Mouse (Mus musculus): ENCODE data around the gene Gm10065. TPM values are rescaled to one million over a fixed set of nuclear protein-coding genes. Genes with fewer than 3 reads are reported as not detected.
A peak's percentile ranks its signal among the peaks of the same experiment; 100 is the strongest.
"Not testable (repeated sequence)": the region's sequence is repeated elsewhere in the genome, so short reads cannot be mapped to it uniquely, and the experiment has no call there.

Gene Gm10065
- total RNA-seq (2021), result not detected

DNA sequence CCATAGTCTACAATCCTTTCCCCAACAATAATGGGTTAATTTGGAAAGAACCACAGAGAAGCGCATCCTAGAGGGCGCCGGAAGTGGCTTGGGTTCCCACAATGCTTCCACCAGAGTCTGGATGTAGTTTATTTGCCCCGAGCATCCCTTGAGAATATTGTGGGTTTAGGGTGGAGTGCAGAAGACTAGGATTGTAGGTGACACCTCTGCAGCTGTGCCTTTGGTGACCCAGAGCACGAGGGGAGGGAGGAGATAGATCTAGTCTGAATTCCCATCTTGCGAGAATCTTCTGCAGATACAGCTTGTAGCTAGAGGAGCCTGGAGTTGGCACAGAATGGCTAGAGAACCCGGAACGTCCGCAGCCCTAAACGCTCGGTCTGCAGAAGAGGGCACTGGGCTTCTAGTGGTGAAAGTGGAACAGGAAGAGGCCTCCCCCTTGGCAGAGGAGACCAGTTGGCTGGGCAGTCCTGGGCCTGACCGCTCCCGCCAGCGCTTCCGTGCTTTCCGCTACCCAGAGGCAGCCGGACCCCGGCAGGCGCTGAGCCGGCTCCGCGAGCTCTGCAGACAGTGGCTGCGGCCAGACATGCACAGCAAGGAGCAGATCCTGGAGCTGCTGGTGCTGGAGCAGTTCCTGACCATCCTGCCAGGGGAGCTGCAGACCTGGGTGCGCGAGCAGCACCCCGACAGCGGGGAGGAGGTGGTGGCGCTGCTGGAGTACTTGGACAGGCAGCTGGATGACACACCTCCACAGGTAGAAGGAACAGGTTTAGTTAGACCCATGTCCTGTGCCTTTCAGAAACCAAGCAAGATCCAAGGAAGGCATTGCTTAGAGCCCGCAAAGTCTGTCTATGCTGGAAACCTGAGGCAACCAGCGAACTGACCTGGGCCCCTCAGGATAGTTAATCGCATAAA is at the start of gene Gm10065, which contains the start of gene Zkscan4:
TSS of gene Gm10065 (minus strand) at position 683 of the 912 bp plus-strand sequence.
TSS of gene Zkscan4 (plus strand) at position 149 of the 912 bp plus-strand sequence.
- DNase-seq, result peak; percentile 70 to 75

DNA sequence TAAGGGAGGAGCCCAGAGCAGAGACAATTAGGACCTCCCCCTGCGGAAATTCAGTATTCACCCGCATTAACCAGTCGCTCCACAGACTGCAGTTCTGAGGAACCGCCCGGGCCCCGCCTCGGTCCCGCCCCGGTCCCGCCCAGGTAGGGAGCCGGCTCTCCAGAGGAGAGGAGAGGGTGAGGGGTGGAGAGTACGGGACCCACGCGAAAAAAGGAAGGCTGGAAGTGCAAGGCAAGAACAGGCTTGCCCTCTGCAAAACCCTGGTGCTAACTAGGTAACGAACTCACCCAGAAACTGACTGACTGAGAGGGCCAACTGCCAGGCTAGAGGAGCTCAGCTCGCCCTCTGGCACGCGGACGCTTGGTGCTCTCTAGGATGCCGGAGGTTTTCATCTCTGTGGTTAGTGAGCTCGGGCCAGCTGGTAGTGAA is 27.0 kb upstream of the Gm10065 start:
- DNase-seq, result peak; percentile 71 to 80

- DNase-seq, result no peak
These were observed 23.1 kb upstream of the Gm10065 start for GRCm38 (mm10) chr13:21502296-21502695.

DNA sequence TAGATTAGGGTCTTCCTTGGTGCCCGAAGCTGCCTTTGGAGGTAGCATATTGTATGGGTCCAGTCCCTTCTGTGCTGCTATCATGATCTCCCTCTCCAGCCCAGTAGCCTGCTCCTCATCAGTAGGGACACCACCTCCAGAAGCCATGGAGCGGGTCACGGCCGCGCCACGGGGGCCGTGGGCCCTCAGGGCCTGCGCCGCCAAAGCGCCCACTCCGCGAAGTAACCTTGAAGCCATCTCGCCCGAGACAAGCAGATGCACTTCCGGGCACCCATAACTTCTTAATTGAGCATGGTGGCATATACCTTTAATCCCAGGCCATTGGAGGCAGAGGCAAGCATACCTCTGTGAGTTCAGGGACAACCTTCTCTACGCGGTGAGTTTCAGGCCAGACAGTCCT is 21.9 kb upstream of the Gm10065 start, which contains the start of gene Gm11273:
TSS of gene Gm11273 (minus strand) at position 237 of the 400 bp plus-strand sequence.
- DNase-seq, result not testable (repeated sequence)

- no peak for DNase-seq
These were observed 15.8 kb upstream of the Gm10065 start, which contains the start of gene AK157302 for GRCm38 (mm10) chr13:21495080-21495479. TSS of gene AK157302 (plus strand) at chr13:21495223.

DNA sequence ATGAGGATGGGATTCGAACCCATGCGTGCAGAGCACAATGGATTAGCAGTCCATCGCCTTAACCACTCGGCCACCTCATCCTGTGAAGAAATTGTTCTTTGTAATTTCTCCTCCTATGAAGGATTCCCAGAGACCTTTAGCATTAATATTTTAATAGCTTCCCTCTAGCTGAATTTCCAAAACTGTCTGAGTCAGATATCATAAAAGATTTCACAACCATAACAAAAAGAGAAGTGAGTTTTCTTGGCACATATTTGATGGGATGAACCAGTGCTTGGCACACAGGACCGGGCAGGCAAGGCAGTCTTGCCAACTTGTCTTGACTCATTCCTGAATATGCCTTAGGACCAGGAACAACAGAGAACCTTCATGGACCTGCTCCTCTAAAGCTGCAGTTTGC is 13.6 kb upstream of the Gm10065 start:
- no peak for DNase-seq

- no peak for DNase-seq
These were observed 7.6 kb upstream of the Gm10065 start for GRCm38 (mm10) chr13:21486881-21487280.

DNA sequence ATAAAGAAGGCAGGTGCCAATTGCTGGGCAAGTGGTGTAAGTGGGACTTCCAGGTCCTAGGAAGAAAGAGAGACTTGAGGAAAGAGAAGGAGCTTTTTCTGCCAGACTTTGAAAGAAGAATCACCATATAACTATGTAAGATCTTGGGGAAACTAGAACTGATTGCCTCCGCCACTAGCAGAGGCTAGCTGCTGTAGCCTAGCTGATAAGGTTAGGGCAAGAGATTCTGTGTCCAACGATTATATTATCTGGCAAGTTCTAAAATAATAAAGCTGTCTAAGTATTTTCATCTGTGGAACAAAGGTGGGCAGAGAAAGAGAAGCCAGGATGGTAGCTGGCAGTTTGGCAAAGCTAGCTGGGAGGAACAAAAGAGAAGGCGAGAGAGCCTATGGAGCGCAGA is 6.8 kb downstream of the Gm10065 start:
- no peak for DNase-seq

GRCm38 (mm10) chr13:21469097-21469496 is 10.1 kb downstream of the Gm10065 start:
- no peak for DNase-seq

DNA sequence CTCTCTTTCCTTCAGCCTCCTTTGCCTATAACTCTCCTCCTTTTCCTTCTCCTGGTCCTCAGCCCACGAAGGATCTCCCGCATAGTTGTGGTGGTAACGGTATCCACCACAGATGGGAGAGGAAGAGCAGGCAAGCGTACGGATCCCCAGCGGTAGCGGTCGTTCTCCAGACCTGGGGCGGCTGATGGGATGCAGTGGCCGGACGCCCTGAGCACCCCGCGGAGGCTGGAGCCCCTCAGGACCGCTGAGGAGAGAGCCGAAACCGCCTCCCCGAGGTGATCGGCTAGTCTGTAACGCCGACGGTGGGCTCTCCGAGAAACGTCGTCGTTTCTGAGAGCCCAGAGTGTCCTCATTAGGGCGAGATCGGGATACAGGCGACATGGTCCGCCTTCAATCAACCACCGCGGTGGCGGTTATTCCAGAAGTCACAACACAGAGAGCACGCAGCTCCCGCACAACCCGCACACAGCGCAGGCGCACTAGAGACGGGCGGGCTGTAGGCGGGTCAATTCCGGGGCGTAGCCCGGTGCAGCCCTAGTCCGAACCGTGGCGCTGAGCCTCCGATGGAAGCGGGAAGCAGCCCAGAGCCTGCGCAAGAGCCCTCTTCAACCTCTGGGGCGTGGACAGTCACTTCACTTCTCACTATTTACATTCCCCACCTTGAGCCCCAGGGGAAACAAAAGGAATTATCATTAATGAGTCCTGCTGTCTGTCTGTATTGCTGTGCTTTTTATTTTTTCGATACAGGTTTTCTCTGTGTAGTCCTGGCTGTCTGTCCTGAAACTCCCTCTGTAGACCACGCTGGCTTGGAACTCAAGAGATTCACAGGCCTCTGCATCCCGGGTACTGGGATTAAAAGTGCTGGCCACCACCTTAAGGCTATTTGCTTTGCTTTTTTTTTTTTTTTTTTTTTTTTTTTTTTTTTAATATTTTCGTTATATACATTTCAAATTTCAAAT is 10.9 kb downstream of the Gm10065 start, which contains the start of gene Nkapl:
TSS of gene Nkapl (minus strand) at position 449 of the 959 bp plus-strand sequence.
- DNase-seq, result peak; percentile 74 to 77

DNA sequence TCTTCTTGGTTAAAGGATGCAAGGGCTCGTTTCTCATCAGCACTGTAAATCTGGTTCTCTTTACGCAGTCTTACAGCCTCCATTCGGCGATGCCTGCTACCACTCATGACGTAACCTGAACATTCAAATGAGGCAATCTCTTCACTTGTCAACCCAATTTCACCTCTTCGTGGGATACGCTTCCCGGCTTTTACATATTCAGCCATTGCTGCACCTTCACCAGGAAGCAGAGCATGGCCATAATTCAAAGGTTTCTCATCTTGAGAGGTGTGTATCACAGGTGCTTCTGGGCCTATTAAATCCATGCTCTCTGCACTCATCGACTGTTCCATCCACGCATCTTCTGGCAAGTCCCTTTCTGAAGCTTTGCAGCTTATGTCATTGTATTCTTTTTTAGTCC is 11.9 kb downstream of the Gm10065 start:
- DNase-seq, result no peak

DNA sequence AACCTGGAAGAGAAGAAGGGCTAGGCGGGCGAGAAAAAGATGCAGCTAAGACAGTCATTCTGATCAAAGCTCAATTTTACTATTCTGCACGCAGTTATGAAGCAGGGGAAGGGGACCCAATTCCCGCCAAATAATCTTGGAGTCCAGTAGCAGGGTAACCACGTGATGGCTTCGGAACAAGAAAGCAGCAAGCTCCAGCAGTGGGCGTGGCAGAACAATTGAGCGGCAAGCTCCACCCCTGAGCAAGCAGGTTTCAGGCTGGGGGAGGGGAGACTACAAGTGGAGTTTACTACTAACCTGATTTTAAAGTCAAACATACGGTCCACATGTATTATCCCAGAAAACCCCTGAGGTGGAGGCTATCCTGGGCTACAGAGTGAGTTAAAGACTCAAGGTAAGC is 16.7 kb downstream of the Gm10065 start:
- not testable (repeated sequence) for DNase-seq

- DNase-seq, result no peak
These were observed 22.9 kb downstream of the Gm10065 start for GRCm38 (mm10) chr13:21456347-21456746.

- no peak for DNase-seq
These were observed 25.1 kb downstream of the Gm10065 start for GRCm38 (mm10) chr13:21454133-21454532.

DNA sequence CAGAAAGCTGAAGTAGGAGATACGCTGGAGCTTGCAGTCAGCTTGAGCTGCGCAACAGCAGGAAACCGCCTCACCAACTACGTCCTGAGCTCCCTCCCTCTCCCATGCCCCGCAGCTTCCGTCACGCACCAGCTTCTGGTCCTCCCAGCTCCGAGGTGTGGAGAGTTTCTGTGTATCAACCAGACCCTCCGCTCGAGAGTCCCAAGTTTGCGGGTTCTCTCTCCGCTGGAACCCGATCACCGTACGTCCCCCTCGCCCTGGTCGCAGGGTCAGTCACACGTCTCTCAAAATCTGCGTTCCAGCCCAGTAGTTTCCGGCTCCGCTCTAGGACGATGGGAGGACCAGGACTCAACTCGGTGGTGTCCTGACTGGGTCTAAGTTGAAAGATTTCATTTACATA is 25.8 kb downstream of the Gm10065 start, which contains the start of gene Zscan26:
TSS of gene Zscan26 (minus strand) at position 282 of the 400 bp plus-strand sequence.
- peak; percentile 82 to 85 for DNase-seq

DNA sequence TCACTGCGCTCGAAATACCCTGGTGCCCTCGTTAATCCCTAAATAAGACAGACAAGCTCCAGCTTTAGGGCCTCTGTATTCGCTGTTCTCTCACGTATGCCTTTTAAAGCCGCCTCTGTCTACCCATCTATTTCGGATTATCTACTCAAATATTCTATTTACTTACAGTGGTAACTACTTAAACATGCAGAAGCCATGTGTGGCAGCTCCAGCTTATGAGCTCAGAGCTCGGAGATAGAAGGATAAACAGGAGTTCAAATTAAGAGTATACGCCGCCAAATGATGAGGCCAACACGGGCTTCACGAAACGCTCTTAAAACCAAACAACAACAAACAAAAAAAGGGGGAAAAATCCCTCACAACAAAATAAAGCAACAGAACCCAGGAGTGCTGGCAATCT is 26.2 kb downstream of the Gm10065 start:
- peak in 1 of 2 experiments; percentile 16 for DNase-seq

DNA sequence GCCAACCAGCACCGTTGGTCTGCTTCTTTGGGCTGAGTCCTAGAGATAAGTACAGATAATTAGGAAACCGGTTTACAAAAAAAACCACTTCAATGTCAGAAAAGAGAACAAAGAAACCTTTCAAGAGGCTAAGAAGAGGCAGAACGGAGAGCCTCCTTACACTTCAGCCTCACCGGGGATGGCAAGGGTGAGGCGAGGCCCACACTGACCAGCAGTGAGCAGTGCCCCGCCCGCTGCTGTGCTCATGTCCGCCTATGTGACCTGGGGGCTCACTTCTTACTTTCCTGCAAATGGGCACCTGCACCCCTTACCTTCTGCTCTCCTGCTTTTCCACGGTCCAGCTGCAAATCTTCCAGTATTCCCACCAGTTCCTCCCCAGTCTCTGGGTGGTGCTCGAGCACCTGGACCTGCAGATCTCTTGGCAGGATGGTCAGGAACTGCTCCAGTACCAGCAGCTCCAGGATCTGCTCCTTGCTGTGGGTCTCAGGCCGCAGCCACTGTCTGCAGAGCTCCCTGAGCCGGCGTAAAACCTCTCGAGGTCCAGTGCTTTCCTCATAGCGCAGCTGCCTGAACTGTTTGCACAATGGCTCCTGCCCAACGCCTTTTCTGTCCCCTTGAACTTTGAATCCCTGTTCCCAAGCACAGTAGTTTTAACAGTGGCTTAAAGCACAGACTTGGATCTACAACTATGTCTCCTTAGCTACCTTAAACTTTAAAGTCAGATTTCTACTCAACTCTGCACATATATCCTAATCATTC is 31.2 kb downstream of the Gm10065 start:
- DNase-seq, result no peak

- no peak for DNase-seq
These were observed 32.4 kb downstream of the Gm10065 start for GRCm38 (mm10) chr13:21446796-21447195.

GRCm38 (mm10) chr13:21441207-21441572 is 38.1 kb downstream of the Gm10065 start:
- DNase-seq, result no peak

GRCm38 (mm10) chr13:21440503-21441206 is 38.6 kb downstream of the Gm10065 start, which contains the start of gene Pgbd1:
TSS of gene Pgbd1 (minus strand) at chr13:21441058.
- DNase-seq, result peak; percentile 55 to 62

GRCm38 (mm10) chr13:21435476-21435875 is 43.8 kb downstream of the Gm10065 start:
- DNase-seq, result no peak

Measured in layer of hippocampus, postnatal 36 days (tissue).